Mouse (Mus musculus): Measurements from ENCODE around the gene Il10rb. TPM values are rescaled to one million over a fixed set of nuclear protein-coding genes. Genes with fewer than 3 reads are reported as not detected.

The Il10rb gene
- polyA plus RNA-seq, 1 experiment from 2014 or later, result 13.0 TPM

DNA sequence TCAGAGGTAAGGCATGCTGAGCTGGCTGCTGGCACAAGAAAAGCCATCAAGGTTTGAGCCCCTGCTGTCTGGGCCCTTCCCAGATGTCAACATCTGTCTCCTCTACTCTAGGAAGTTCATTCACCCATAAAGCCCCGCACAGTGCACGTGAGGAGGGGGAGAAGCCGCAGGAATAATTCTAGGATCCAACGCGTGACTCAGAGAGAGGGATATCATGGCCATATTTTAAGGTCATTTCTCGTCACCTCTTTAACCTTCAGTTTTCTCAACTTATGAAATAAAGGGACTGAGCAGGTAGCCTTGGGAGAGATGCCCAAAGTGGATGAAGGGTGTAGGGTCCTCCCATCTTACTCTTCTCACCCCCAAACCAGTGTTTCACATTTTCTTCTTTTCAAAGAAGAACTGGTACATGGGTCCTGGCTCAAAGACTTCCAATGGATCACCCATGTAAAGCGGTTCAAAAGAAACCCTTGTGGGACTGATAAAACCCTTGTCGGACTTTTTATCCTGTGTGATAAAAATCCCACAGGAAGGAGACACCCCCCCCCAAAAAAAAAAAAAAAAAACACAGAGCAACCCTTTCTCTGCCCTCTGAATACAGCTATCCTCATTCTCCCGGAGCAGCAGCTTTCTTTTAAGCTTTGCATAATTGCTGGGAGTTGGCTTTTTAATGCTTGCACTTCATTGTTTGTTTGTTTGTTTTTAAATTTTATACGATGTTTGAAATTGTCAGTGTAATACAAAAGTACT lies 961 bp upstream of the Il10rb start:
- Histone ChIP-seq H3K4me3 (replicated peaks; ENCODE audit: low read length) (no peak overlapping the region), H3K4me2 (replicated peaks) (no peak overlapping the region), H3K27ac (no peak overlapping the region), H3K27me3 (ENCODE audit: control insufficient read depth, insufficient read depth, low read length) (peaks cover 6% of the 10 kb centered on the region), H3K36me3 (replicated peaks; ENCODE audit: control insufficient read depth, insufficient read depth) (peaks cover 3% of the 10 kb centered on the region), H3K4me1 (replicated peaks; ENCODE audit: control insufficient read depth, insufficient read depth, low read length) (0 out of 2 replicates have a peak, but pooled peaks cover 4% of the 10 kb centered on the region), H3K9me3 (ENCODE audit: control insufficient read depth, low read length) (no peaks in the 10 kb centered on the region), H3K9ac (no peak overlapping the region)
- ATAC-seq (ENCODE audit: low FRiP score) (no peak), DNase-seq (ENCODE audit: low spot score) (no peak)
- WGBS, result 75% methylated on average over 10 of the region's 10 CpGs

GRCm38 (mm10) chr16:91406585-91407220 lies 739 bp downstream of the Il10rb start:
- ATAC-seq (ENCODE audit: low FRiP score) (peak; percentile 43; the same call in 1 of the 2 replicates), DNase-seq (ENCODE audit: low spot score) (peak; percentile 25)
- WGBS, result 2% methylated on average over 13 of the region's 13 CpGs
- Histone ChIP-seq H3K4me3 (replicated peaks; ENCODE audit: low read length) (peak overlapping the region; percentile 52), H3K9ac (peak overlapping the region; percentile 68), H3K27ac (no peak overlapping the region; the same call in 1 of the 2 replicates), H3K4me1 (replicated peaks; ENCODE audit: control insufficient read depth, insufficient read depth, low read length) (0 out of 2 replicates have a peak, but pooled peaks cover 4% of the 10 kb centered on the region), H3K27me3 (ENCODE audit: control insufficient read depth, insufficient read depth, low read length) (peaks cover 6% of the 10 kb centered on the region), H3K36me3 (replicated peaks; ENCODE audit: control insufficient read depth, insufficient read depth) (peaks cover 3% of the 10 kb centered on the region), H3K9me3 (ENCODE audit: control insufficient read depth, low read length) (no peaks in the 10 kb centered on the region), H3K4me2 (replicated peaks) (peak overlapping the region; percentile 85)

DNA sequence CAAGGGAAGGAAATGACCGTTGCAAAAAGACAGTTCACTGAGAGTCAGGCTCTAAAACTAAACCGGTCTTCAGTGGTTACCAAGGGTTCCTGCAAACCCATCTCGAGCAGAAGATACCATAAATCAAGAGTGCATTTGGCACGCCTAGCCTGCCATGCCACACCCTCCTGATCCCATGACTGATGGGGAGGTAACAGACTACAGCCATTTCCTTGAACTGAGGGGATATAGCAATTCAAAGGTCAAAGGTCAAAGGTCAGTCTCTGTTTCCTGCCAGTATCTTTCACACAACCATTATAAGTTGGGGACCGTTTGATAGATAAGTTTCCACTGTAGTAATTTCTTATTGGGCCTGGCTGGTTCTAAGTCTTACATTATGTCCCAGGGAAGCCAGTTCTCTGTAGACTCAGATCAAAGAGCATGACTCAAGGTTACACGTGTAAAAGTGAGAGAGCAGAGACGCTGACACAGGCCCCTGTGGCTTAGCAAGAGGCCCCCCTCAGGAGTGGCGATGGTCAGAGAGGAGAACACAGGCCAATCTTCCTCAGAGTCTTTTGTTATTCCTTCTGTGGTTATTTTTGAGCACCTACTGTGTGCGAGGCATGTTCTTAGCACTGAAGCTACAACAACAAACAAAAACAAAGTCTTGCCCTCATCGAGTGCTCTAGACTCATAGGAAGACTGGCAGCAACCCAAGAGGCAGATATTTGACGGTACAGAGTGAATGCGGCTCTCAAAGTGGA lies 7.3 kb downstream of the Il10rb start:
- no peak overlapping the region for H3K4me2 ChIP-seq (replicated peaks)
- no peak overlapping the region for H3K9ac ChIP-seq
- H3K27me3 ChIP-seq (ENCODE audit: control insufficient read depth, insufficient read depth, low read length), result no peaks in the 10 kb centered on the region
- H3K9me3 ChIP-seq (ENCODE audit: control insufficient read depth, low read length), result no peaks in the 10 kb centered on the region
- ATAC-seq (ENCODE audit: low FRiP score) (no peak), DNase-seq (ENCODE audit: low spot score) (no peak)
- no peak overlapping the region for H3K4me3 ChIP-seq (replicated peaks; ENCODE audit: low read length)
- no peak overlapping the region for H3K27ac ChIP-seq
- no peaks in the 10 kb centered on the region for H3K4me1 ChIP-seq (replicated peaks; ENCODE audit: control insufficient read depth, insufficient read depth, low read length)
- WGBS, result 71% methylated on average over 12 of the region's 12 CpGs
- H3K36me3 ChIP-seq (replicated peaks; ENCODE audit: control insufficient read depth, insufficient read depth), result no peaks in the 10 kb centered on the region

DNA sequence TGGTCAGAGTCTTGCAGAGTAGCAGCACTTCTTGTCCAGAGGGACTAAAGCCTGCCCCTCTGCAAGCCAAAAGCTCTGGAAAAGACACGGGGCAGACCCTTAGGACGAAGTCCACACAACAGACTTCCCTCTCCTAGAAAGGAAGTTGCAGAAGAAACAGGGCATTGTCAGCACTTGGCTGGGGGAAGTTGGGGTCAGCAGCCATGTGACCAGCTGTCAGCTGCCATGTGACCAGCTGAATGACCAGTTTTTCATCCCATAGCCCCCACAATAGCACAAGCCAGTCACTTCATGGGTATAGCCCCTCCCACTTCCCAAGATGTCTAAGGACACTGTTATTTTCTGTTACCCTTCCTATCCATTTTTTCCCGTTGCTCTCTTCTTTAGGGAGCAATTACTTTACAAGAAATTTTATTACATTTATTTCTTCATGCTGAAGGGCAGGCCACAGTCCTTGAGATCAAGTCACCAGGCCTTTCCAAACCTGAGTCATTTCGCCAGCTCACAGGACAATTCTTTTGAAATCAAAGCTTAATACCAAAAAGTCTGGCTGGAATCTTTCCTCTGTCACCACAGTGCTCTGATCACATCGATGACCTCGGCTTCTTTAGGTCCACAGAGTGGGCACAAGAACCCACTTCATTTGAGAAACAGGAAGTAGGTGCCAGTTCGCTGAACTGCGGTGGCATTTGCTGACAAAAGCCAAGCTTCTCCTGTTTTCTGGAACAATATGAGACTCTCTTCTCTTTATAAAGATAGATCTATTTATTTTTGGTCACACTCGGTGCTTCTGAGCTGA lies 9.6 kb downstream of the Il10rb start:
- no peaks in the 10 kb centered on the region for H3K27me3 ChIP-seq (ENCODE audit: control insufficient read depth, insufficient read depth, low read length)
- H3K9me3 ChIP-seq (ENCODE audit: control insufficient read depth, low read length), result no peaks in the 10 kb centered on the region
- no peak overlapping the region for H3K4me2 ChIP-seq (replicated peaks)
- 86% methylated on average over 9 of the region's 9 CpGs for WGBS
- no peak overlapping the region for H3K27ac ChIP-seq
- no peaks in the 10 kb centered on the region for H3K4me1 ChIP-seq (replicated peaks; ENCODE audit: control insufficient read depth, insufficient read depth, low read length)
- no peak for DNase-seq (ENCODE audit: low spot score)
- ATAC-seq (ENCODE audit: low FRiP score), result no peak
- no peak overlapping the region for H3K9ac ChIP-seq
- H3K4me3 ChIP-seq (replicated peaks; ENCODE audit: low read length), result no peak overlapping the region
- H3K36me3 ChIP-seq (replicated peaks; ENCODE audit: control insufficient read depth, insufficient read depth), result no peaks in the 10 kb centered on the region

DNA sequence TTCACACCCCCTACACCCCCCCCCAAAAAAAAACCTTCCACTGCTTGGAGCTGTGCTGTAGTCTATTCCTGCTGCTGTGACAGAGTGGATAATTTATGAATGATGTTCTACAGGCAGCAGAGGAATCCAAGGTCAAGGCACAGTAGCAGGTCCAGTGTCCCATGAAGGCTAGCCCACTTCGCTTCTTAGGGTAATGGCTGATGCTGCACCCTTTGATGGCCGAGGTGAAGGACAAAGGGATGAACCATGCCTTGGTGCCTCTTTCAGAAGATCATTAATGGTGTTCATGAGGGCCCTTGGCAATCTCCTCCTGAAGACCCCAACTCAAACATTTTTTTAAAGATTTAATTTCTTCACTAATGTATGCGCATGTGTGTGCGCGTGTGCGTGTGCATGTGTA lies 10.4 kb downstream of the Il10rb start:
- Histone ChIP-seq H3K4me1 (replicated peaks; ENCODE audit: control insufficient read depth, insufficient read depth, low read length) (no peaks in the 10 kb centered on the region), H3K36me3 (replicated peaks; ENCODE audit: control insufficient read depth, insufficient read depth) (no peaks in the 10 kb centered on the region), H3K9me3 (ENCODE audit: control insufficient read depth, low read length) (no peaks in the 10 kb centered on the region), H3K4me3 (replicated peaks; ENCODE audit: low read length) (no peak overlapping the region), H3K27ac (no peak overlapping the region), H3K4me2 (replicated peaks) (no peak overlapping the region), H3K9ac (no peak overlapping the region), H3K27me3 (ENCODE audit: control insufficient read depth, insufficient read depth, low read length) (no peaks in the 10 kb centered on the region)
- 95% methylated on average over 6 of the region's 6 CpGs for WGBS
- ATAC-seq (ENCODE audit: low FRiP score) (no peak), DNase-seq (ENCODE audit: low spot score) (no peak)

DNA sequence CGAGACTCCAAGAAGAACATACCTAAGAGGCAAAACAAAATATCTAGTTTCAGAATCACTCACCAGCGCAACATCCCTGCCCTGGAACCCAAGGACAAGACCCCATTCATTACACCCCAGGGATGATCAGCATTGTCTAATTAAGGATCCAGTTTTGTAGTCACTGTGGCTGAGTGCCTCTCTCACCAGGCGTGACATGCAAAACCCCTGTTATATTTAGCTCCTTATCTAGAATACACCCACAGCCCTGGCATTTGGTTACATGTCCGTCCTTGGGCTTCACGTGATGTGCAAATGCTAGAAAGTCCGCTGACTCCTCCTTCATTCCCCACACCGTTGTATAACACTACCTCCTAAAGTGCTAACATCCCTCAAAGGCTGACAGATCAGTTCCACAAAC lies 11.0 kb downstream of the Il10rb start:
- Histone ChIP-seq H3K4me3 (replicated peaks; ENCODE audit: low read length) (no peak overlapping the region), H3K27me3 (ENCODE audit: control insufficient read depth, insufficient read depth, low read length) (no peaks in the 10 kb centered on the region), H3K27ac (no peak overlapping the region), H3K4me1 (replicated peaks; ENCODE audit: control insufficient read depth, insufficient read depth, low read length) (no peaks in the 10 kb centered on the region), H3K9me3 (ENCODE audit: control insufficient read depth, low read length) (no peaks in the 10 kb centered on the region), H3K36me3 (replicated peaks; ENCODE audit: control insufficient read depth, insufficient read depth) (no peaks in the 10 kb centered on the region), H3K9ac (no peak overlapping the region), H3K4me2 (replicated peaks) (no peak overlapping the region)
- DNase-seq (ENCODE audit: low spot score) (no peak), ATAC-seq (ENCODE audit: low FRiP score) (no peak)
- WGBS, result 77% methylated on average over 7 of the region's 7 CpGs

DNA sequence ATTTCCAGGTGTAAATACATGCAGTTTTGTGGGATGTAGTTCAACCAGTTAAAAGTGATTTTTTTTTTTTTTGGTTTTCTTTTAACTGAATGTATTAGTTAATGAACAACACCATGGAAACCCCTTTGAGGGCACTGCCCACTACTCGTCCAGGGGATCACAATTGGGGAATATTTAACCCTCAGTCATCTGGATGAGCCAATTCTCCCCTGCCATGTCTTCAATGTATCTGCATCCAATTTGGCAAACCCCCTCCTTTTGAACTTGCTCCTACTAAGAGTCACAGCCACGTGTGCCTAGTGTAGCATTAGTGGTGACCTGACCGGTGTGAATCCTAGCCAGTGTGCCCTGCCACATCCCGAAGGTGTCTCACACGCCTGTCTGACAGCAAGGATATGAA lies 12.6 kb downstream of the Il10rb start:
- 76% methylated on average over 5 of the region's 5 CpGs for WGBS

DNA sequence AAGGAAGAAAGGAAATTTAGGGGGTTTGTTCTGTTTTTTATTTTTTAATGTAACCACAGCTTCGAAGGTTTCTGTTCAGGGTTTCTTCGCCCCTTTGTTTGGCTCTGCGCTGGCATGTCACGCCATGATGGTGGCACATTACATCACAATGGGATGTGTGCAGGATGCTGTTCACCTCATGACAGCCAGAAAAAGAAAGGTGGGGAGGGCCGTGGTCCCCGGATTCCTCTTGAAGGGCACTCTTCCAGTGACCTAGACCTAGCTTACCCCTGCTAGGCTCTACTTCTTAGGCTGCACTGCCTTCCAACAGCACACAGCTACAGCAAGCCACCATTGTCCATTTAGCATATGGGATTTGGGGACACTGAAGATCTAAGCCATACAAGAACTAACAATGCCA lies 19.9 kb downstream of the Il10rb start:
- H3K4me2 ChIP-seq (replicated peaks), result no peak overlapping the region
- no peaks in the 10 kb centered on the region for H3K9me3 ChIP-seq (ENCODE audit: control insufficient read depth, low read length)
- no peak overlapping the region for H3K27ac ChIP-seq
- H3K4me3 ChIP-seq (replicated peaks; ENCODE audit: low read length), result no peak overlapping the region
- H3K9ac ChIP-seq, result no peak overlapping the region
- no peaks in the 10 kb centered on the region for H3K4me1 ChIP-seq (replicated peaks; ENCODE audit: control insufficient read depth, insufficient read depth, low read length)
- DNase-seq (ENCODE audit: low spot score), result no peak
- ATAC-seq (ENCODE audit: low FRiP score), result no peak
- H3K27me3 ChIP-seq (ENCODE audit: control insufficient read depth, insufficient read depth, low read length), result no peaks in the 10 kb centered on the region
- H3K36me3 ChIP-seq (replicated peaks; ENCODE audit: control insufficient read depth, insufficient read depth), result no peaks in the 10 kb centered on the region
- 90% methylated on average over 6 of the region's 6 CpGs for WGBS

More for the DNA sequence above, 12.6 kb downstream of the Il10rb start:
- DNase-seq (ENCODE audit: low spot score) (no peak), ATAC-seq (ENCODE audit: low FRiP score) (no peak)
- Histone ChIP-seq H3K27ac (no peak overlapping the region), H3K4me2 (replicated peaks) (no peak overlapping the region), H3K9me3 (ENCODE audit: control insufficient read depth, low read length) (no peaks in the 10 kb centered on the region), H3K36me3 (replicated peaks; ENCODE audit: control insufficient read depth, insufficient read depth) (no peaks in the 10 kb centered on the region), H3K4me1 (replicated peaks; ENCODE audit: control insufficient read depth, insufficient read depth, low read length) (no peaks in the 10 kb centered on the region), H3K9ac (no peak overlapping the region), H3K4me3 (replicated peaks; ENCODE audit: low read length) (no peak overlapping the region), H3K27me3 (ENCODE audit: control insufficient read depth, insufficient read depth, low read length) (no peaks in the 10 kb centered on the region)

GRCm38 (mm10) chr16:91426586-91426985 lies 20.6 kb downstream of the Il10rb start:
- Histone ChIP-seq H3K36me3 (replicated peaks; ENCODE audit: control insufficient read depth, insufficient read depth) (no peaks in the 10 kb centered on the region), H3K4me1 (replicated peaks; ENCODE audit: control insufficient read depth, insufficient read depth, low read length) (no peaks in the 10 kb centered on the region), H3K4me2 (replicated peaks) (no peak overlapping the region), H3K9me3 (ENCODE audit: control insufficient read depth, low read length) (no peaks in the 10 kb centered on the region), H3K27ac (no peak overlapping the region), H3K9ac (no peak overlapping the region), H3K4me3 (replicated peaks; ENCODE audit: low read length) (no peak overlapping the region), H3K27me3 (ENCODE audit: control insufficient read depth, insufficient read depth, low read length) (no peaks in the 10 kb centered on the region)
- DNase-seq (ENCODE audit: low spot score) (no peak), ATAC-seq (ENCODE audit: low FRiP score) (no peak)
- WGBS, result 91% methylated on average over 4 of the region's 4 CpGs
